Mouse (Mus musculus) olfactory bulb, adult 2 months (tissue): ENCODE data around the gene Eml2.

Source experiments
- CTCF ChIP-seq: fragments of 200-500 bp; IDR thresholded peaks from 2 replicates; pipeline ENCODE4 v1.5.1; 2012; ENCODE audit warnings: low read depth, mild to moderate bottlenecking, low read length, moderate library complexity; ENCODE audit not compliant: insufficient read depth
- POLR2A ChIP-seq: fragments of 200-500 bp; IDR thresholded peaks from 2 replicates; pipeline ENCODE4 v1.6.1; 2012; ENCODE audit warnings: mild to moderate bottlenecking, low read depth, low read length, moderate library complexity; ENCODE audit not compliant: insufficient read depth

DNA sequence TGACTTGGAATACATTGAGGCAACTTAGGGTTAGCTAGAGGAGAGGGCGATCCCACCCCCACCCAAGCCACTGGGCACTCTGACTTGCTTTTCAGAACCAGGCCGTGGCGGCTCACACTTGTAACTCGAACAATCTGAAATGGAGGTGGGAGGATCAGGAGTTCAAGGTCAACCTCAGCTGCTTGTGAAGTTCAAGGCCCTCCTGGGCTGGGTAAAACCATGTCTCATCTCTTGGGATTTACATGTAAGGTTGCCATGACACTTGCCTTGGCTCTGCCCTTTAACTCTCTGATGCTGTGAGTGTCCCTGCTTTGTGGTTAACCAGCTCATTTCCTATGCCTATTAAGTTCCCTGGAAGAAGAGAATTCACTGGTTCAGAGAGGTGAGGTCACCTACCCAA, 33.3 kb downstream of the Eml2 start:
- TF ChIP-seq CTCF (no peak), POLR2A (no peak)
